Mouse (Mus musculus): ENCODE measurements around the gene Mdm2.

The Mdm2 gene

GRCm38 (mm10) chr10:117669449-117670090, 41.0 kb downstream of the Mdm2 start:
- no peak for DNase-seq (ENCODE audit: low spot score in 2 of 2)

- no peak for DNase-seq (ENCODE audit: low spot score in 2 of 2)
These were observed 41.8 kb downstream of the Mdm2 start for GRCm38 (mm10) chr10:117668546-117669300.

GRCm38 (mm10) chr10:117667663-117668507, 42.7 kb downstream of the Mdm2 start:
- DNase-seq (ENCODE audit: low spot score in 2 of 2) = no peak

GRCm38 (mm10) chr10:117666947-117667630, 43.5 kb downstream of the Mdm2 start:
- DNase-seq (ENCODE audit: low spot score in 2 of 2) = no peak

- no peak for DNase-seq (ENCODE audit: low spot score in 2 of 2)
These were observed 44.2 kb downstream of the Mdm2 start for GRCm38 (mm10) chr10:117666361-117666760.

GRCm38 (mm10) chr10:117665376-117666275, 44.9 kb downstream of the Mdm2 start:
- no peak for DNase-seq (ENCODE audit: low spot score in 2 of 2)

GRCm38 (mm10) chr10:117664926-117665209, 45.7 kb downstream of the Mdm2 start:
- DNase-seq (ENCODE audit: low spot score in 2 of 2) = no peak

GRCm38 (mm10) chr10:117664208-117664925, 46.2 kb downstream of the Mdm2 start:
- no peak for DNase-seq (ENCODE audit: low spot score in 2 of 2)

GRCm38 (mm10) chr10:117663865-117664200, 46.7 kb downstream of the Mdm2 start:
- no peak for DNase-seq (ENCODE audit: low spot score in 2 of 2)

- no peak for DNase-seq (ENCODE audit: low spot score in 2 of 2)
These were observed 47.3 kb downstream of the Mdm2 start for GRCm38 (mm10) chr10:117663056-117663864.

- no peak for DNase-seq (ENCODE audit: low spot score in 2 of 2)
These were observed 48.1 kb downstream of the Mdm2 start for GRCm38 (mm10) chr10:117662316-117663055.

- no peak for DNase-seq (ENCODE audit: low spot score in 2 of 2)
These were observed 50.7 kb downstream of the Mdm2 start for GRCm38 (mm10) chr10:117659819-117660218.

GRCm38 (mm10) chr10:117659430-117659813, 51.1 kb downstream of the Mdm2 start:
- no peak for DNase-seq (ENCODE audit: low spot score in 2 of 2)

GRCm38 (mm10) chr10:117658522-117659429, 51.8 kb downstream of the Mdm2 start:
- no peak for DNase-seq (ENCODE audit: low spot score in 2 of 2)

GRCm38 (mm10) chr10:117657659-117658306, 52.8 kb downstream of the Mdm2 start:
- DNase-seq (ENCODE audit: low spot score in 2 of 2) = no peak

- no peak for DNase-seq (ENCODE audit: low spot score in 2 of 2)
These were observed 53.4 kb downstream of the Mdm2 start for GRCm38 (mm10) chr10:117656985-117657658.

GRCm38 (mm10) chr10:117656662-117656962, 53.9 kb downstream of the Mdm2 start:
- DNase-seq (ENCODE audit: low spot score in 2 of 2) = no peak
